Mouse (Mus musculus) neural tube, embryonic 11.5 days (tissue): ENCODE data around the gene Ctsh. TPM values are rescaled to one million over a fixed set of nuclear protein-coding genes. Genes with fewer than 3 reads are reported as not detected.

ENCODE experiments used
- ATAC-seq: fragments of 200-750 bp; cut with Nextera tagmentation; 2 replicates; pipeline ENCODE4 v1.8.0; 2017; ENCODE audit warnings: moderate number of reproducible peaks, mild to moderate bottlenecking, moderate TSS enrichment, moderate library complexity; ENCODE audit not compliant: insufficient read depth, low FRiP score, low TSS enrichment
- DNase-seq: peaks from one replicate; pipeline ENCODE4 v3.0.0-alpha.2; 2015; ENCODE audit warnings: low spot score
- H3K27ac ChIP-seq: fragments of 300-500 bp; sonication (generic); 2 replicates; pipeline ENCODE4 v1.5.1; 2014; ENCODE audit warnings: low read depth, mild to moderate bottlenecking, low read length
- H3K27me3 ChIP-seq: fragments of 300-500 bp; sonication (generic); 2 replicates; pipeline ENCODE4 v1.6.1; 2014; ENCODE audit warnings: mild to moderate bottlenecking, low read length, mixed read lengths; ENCODE audit not compliant: control insufficient read depth, insufficient read depth
- H3K36me3 ChIP-seq: fragments of 300-500 bp; sonication (generic); 2 replicates; pipeline ENCODE4 v1.6.1; 2014; ENCODE audit warnings: mild to moderate bottlenecking, low read length, moderate library complexity, mixed read lengths; ENCODE audit not compliant: control insufficient read depth, insufficient read depth
- H3K4me1 ChIP-seq: fragments of 300-500 bp; sonication (generic); 2 replicates; pipeline ENCODE4 v1.6.1; 2014; ENCODE audit warnings: low read length, mixed read lengths; ENCODE audit not compliant: control insufficient read depth, insufficient read depth
- H3K4me2 ChIP-seq: fragments of 300-500 bp; sonication (generic); 2 replicates; pipeline ENCODE4 v1.6.1; 2014; ENCODE audit warnings: low read depth, mild to moderate bottlenecking, moderate library complexity
- H3K4me3 ChIP-seq: fragments of 300-500 bp; sonication (generic); 2 replicates; pipeline ENCODE4 v1.5.1; 2014; ENCODE audit warnings: low read depth, low read length
- H3K9ac ChIP-seq: fragments of 300-500 bp; sonication (generic); 2 replicates; pipeline ENCODE4 v1.6.1; 2014; ENCODE audit warnings: mild to moderate bottlenecking, low read length
- H3K9me3 ChIP-seq: fragments of 300-500 bp; sonication (generic); 2 replicates; pipeline ENCODE4 v1.6.1; 2016; ENCODE audit warnings: low read length; ENCODE audit not compliant: control insufficient read depth
- WGBS: fragments of 180-500 bp; shearing (Covaris S2); extraction: QIAGEN DNeasy Blood & Tissue Kit; methylation state at CpG from one replicate; pipeline ENCODE4 v1.1.7; 2014; 5-methylcytosine and 5-hydroxymethylcytosine counted together
- polyA plus RNA-seq: library from polyadenylated mRNA; unstranded; fragments of >200 nt; fragmentation: Nextera tagmentation; extraction: Ambion mirVana; gene quantifications from 2 replicates; pipeline ENCODE4 v1.2.1, GENCODE M21; 2014

Ctsh gene
- polyA plus RNA-seq, 1 experiment from 2014 or later = 7.2 TPM

DNA sequence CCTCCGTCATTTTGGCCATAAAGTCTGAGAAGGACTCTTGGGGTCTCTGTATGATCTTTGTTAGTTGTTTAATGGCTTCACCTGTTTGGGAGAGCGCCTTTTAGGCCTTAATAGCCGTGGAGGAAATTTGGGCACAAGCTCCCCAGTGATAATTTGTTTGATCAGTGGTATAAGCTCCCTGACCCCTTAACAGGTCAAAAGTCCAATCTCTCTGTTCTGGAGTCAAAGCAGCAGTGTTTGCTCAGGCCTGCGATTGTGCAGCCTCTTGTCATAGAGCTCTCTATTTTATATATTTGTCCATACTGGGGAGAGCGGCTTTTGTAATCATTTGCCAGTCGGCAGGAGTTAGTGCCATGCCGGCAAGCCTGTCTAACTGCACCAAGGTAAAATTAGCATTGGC, 8.8 kb upstream of the Ctsh start:
- no peak for ATAC-seq
- H3K9ac ChIP-seq = no peak overlapping the region
- 89% methylated on average over 7 of the region's 7 CpGs for WGBS
- H3K4me1 ChIP-seq = no peaks in the 10 kb centered on the region
- H3K27ac ChIP-seq = no peak overlapping the region
- H3K27me3 ChIP-seq = no peaks in the 10 kb centered on the region
- H3K36me3 ChIP-seq = no peaks in the 10 kb centered on the region
- no peak overlapping the region for H3K4me2 ChIP-seq
- H3K9me3 ChIP-seq = no peaks in the 10 kb centered on the region
- no peak for DNase-seq
- no peak overlapping the region for H3K4me3 ChIP-seq

DNA sequence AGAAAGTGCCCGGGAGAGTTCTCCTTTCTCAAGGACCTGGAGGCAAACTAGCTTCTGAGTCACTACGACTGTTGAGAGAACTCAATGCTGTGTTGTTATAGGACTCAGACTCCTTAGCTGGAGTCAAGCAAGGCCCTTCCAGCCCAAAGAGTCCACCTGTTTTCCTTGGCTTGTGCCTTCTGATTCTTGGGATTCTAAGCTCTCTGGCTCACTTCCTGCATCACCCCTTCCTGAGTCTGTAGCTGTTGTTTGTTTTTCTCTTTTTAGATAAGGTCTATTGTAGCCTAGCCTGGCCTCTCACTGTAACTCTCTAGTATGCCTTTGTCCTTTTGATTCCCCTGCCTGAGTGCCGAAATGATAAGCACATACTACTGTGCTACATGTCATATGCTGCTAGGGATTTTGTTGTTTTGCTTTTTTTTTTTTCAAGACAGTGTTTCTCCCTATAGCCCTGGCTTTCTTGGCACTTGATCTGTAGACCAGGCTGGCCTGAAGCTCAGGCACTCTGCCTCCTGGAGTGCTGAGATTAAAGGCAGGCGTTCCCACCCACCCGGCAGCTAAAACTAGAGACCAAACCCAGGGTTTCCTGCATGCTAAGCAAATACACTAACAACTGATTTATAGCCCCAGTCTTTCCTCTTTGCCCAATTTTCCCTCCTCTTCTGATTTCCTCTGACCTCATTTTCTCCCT, 5.9 kb upstream of the Ctsh start:
- 74% methylated on average over 5 of the region's 5 CpGs for WGBS
- H3K9ac ChIP-seq = no peak overlapping the region

DNA sequence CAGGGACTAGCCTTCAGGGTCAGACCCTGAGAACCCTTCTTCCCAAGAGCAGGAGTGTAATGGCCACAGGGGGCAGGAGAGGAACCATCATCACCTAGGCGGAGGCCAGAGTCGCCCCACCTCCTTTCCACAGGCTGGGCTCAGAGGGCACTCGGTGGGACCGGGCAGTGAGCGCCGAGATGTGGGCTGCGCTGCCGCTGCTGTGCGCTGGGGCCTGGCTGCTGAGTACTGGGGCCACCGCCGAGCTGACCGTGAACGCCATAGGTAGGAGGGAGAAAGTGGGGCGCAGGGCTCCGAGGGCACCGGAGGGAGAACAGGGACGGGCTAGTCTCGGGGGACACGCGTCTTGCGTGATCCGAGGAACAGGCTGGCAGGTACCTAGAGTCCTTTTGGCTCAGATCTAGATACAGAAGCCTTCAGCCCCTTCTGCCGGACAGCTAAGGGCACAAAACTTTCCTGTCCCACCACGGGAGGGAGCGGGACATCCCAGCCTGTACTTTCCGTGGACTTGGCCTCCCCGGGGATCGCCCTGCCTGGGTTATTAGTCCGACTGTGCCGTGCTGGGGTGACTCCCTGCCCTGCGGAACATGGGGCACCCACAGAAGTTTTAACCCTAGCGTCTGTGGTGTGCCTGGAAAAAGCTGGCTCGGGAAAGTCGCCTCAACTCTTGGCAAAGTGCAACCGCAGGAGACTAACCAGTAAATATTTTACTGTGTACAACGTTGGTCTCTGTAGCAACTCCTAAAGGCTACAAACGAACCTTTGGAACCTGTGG, 606 bp downstream of the Ctsh start:
- peak; percentile 62 for DNase-seq
- H3K27ac ChIP-seq = no peak overlapping the region
- ATAC-seq = peak; percentile 75

More for the DNA sequence above, 5.9 kb upstream of the Ctsh start:
- DNase-seq (no peak), ATAC-seq (no peak)
- Histone ChIP-seq H3K27me3 (no peaks in the 10 kb centered on the region), H3K9me3 (no peaks in the 10 kb centered on the region), H3K27ac (no peak overlapping the region), H3K4me2 (no peak overlapping the region), H3K4me3 (no peak overlapping the region), H3K4me1 (no peaks in the 10 kb centered on the region), H3K36me3 (no peaks in the 10 kb centered on the region)

DNA sequence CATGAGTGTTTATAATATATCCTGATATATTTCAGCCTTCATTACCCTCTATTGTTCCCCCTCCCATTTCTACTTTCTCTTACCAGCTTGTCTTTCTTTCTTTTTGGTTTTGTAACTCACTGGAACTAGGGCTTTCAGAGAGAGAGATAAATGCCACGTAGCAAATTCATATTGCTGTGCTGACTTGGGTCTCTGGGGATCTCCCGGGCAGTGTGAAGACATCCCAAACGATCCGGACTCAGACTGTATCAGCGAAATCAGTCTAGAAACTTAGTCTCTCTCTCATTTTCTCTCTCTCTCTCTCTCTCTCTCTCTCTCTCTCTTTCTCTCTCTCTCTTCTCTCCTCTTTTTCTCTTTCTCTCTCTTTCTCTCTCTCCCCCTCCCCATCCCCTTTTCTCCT, 1.5 kb downstream of the Ctsh start:
- no peaks in the 10 kb centered on the region for H3K27me3 ChIP-seq
- DNase-seq (no peak), ATAC-seq (no peak)
- H3K9me3 ChIP-seq = no peaks in the 10 kb centered on the region
- no peaks in the 10 kb centered on the region for H3K36me3 ChIP-seq
- 59% methylated on average over 5 of the region's 5 CpGs for WGBS
- H3K4me3 ChIP-seq = no peak overlapping the region
- no peak overlapping the region for H3K27ac ChIP-seq
- no peak overlapping the region for H3K9ac ChIP-seq
- H3K4me2 ChIP-seq = no peak overlapping the region
- no peaks in the 10 kb centered on the region for H3K4me1 ChIP-seq

More for the DNA sequence above, 606 bp downstream of the Ctsh start:
- H3K4me2 ChIP-seq = peak overlapping the region; percentile 79
- H3K27me3 ChIP-seq = no peaks in the 10 kb centered on the region
- H3K9ac ChIP-seq = peak overlapping the region; percentile 44
- H3K36me3 ChIP-seq = no peaks in the 10 kb centered on the region
- no peaks in the 10 kb centered on the region for H3K9me3 ChIP-seq
- peak overlapping the region; percentile 38 for H3K4me3 ChIP-seq
- WGBS = under 1% methylated on average over 37 of the region's 37 CpGs
- H3K4me1 ChIP-seq = no peaks in the 10 kb centered on the region

DNA sequence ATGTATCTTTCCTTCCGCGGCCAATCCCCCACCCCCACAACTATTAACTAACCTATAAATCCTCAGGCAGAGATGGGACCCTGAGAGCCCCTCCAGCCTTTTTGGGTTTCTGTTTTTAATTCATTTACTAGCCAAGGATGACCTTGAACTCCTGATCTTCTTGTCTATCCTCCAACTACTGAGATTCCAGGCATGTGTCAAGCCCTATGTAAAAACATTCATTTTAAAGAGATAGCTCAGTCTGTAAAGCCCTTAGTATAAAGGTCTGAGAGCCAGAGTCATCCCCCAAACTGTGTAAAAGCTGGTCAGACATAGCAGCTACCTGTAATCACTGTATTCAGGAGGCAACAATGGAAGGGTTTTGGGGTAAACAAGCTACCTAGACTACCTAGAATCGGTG, 2.0 kb downstream of the Ctsh start:
- no peak overlapping the region for H3K4me2 ChIP-seq
- H3K4me3 ChIP-seq = no peak overlapping the region
- H3K9ac ChIP-seq = no peak overlapping the region
- DNase-seq = no peak
- 80% methylated on average over 3 of the region's 3 CpGs for WGBS
- no peaks in the 10 kb centered on the region for H3K36me3 ChIP-seq
- no peak for ATAC-seq
- H3K27me3 ChIP-seq = no peaks in the 10 kb centered on the region
- no peaks in the 10 kb centered on the region for H3K4me1 ChIP-seq
- no peak overlapping the region for H3K27ac ChIP-seq
- no peaks in the 10 kb centered on the region for H3K9me3 ChIP-seq

DNA sequence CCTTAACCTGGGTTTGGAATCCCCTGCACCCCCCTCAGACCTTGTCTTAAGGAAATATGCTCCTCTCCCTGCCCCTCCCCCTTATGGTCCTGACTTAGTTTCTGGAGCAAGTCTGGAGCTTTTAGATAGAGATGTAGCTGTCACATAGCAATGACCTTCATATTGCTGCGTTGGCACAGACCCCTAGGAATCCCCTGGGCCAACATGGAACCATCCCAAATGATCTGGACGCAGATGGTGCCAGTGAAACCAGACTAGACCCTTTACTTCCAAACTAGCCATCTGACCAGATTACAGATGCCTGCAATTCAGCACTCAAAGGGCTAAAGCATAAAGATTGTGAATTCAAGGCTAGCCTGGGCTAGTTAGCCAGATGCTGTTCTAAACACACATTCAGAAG, 2.8 kb downstream of the Ctsh start:
- H3K27me3 ChIP-seq = no peaks in the 10 kb centered on the region
- ATAC-seq (no peak), DNase-seq (no peak)
- no peak overlapping the region for H3K4me2 ChIP-seq
- H3K9me3 ChIP-seq = no peaks in the 10 kb centered on the region
- no peak overlapping the region for H3K27ac ChIP-seq
- H3K4me1 ChIP-seq = no peaks in the 10 kb centered on the region
- no peak overlapping the region for H3K9ac ChIP-seq
- no peaks in the 10 kb centered on the region for H3K36me3 ChIP-seq
- WGBS = 86% methylated on average over 2 of the region's 2 CpGs
- H3K4me3 ChIP-seq = no peak overlapping the region

DNA sequence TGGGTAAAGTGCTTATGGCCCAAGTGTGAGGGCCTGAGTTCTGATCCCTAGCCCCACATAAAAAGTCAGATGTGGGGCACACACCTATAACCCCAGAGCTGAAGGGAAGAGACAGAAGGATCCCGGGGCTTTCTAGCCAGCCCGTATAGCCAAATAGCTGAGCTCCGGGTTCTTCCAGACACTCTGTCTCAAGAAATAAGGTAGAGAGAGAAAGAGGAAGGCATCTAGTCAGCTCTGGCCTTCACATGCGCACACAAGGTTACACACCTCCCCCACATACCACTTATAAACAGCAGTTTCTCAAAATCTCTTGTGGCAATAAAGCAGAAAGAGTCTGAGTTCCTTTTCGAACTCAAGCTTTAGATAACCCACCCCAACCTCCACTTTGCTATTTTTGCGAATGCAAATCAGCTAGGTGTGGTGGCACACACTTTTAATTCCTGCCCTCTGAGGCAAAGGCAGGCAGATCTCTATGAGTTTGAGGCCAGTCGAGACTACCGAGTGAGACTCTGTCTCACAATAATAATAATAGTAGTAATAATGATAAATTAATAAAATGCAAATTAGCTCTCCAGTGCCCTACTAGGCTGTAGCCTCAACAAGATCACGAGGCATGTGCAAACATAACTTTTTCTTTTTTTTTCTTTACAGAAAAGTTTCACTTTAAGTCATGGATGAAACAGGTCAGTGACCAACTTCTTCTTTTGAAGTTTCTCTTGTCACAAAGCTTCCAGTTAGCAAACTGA, 6.0 kb downstream of the Ctsh start:
- Histone ChIP-seq H3K9ac (no peak overlapping the region), H3K4me2 (no peak overlapping the region), H3K9me3 (no peaks in the 10 kb centered on the region), H3K27me3 (no peaks in the 10 kb centered on the region), H3K27ac (no peak overlapping the region), H3K4me1 (no peaks in the 10 kb centered on the region), H3K36me3 (no peaks in the 10 kb centered on the region), H3K4me3 (no peak overlapping the region)
- DNase-seq (no peak), ATAC-seq (no peak)
- 88% methylated on average over 9 of the region's 9 CpGs for WGBS

DNA sequence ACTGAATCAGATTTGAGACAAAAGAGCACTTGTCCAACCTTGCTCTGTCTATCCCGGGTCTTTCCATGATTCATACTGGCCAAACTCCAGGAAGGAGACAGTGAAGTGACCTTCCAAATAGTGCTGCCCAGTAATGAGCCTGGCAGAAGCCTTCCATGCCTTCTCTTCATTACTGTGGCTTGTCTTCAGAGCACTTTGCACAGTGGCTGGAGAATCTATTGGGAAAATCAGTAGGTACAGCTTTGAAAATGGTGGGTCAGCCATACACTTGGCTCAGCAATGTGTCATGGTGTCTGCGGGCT, 6.6 kb downstream of the Ctsh start:
- ATAC-seq (no peak), DNase-seq (no peak)
- Histone ChIP-seq H3K4me1 (no peaks in the 10 kb centered on the region), H3K4me3 (no peak overlapping the region), H3K27me3 (no peaks in the 10 kb centered on the region), H3K9me3 (no peaks in the 10 kb centered on the region), H3K4me2 (no peak overlapping the region), H3K9ac (no peak overlapping the region), H3K36me3 (no peaks in the 10 kb centered on the region), H3K27ac (no peak overlapping the region)
- 84% methylated on average over 2 of the region's 2 CpGs for WGBS
